Mouse (Mus musculus) limb, embryonic 11.5 days (tissue): ENCODE measurements around the gene Frem1. TPM values are rescaled to one million over a fixed set of nuclear protein-coding genes. Genes with fewer than 3 reads are reported as not detected.

Experiments
- ATAC-seq: fragments of 200-750 bp; cut with Nextera tagmentation; 2 replicates; pipeline ENCODE4 v1.8.0; 2017; ENCODE audit warnings: low read depth; ENCODE audit not compliant: insufficient number of reproducible peaks, low FRiP score, low TSS enrichment
- DNase-seq: peaks from one replicate; pipeline ENCODE4 v3.0.0-alpha.2; 2015; ENCODE audit warnings: low spot score
- H3K27ac ChIP-seq: fragments of 300-500 bp; sonication (generic); replicated peaks from 2 replicates; pipeline ENCODE4 v1.5.1; 2014; ENCODE audit warnings: low read depth, mild to moderate bottlenecking, low read length
- H3K27me3 ChIP-seq: fragments of 300-500 bp; sonication (generic); 2 replicates; pipeline ENCODE4 v1.6.1; 2014; ENCODE audit warnings: mild to moderate bottlenecking, low read length, mixed read lengths; ENCODE audit not compliant: control insufficient read depth, insufficient read depth
- H3K36me3 ChIP-seq: fragments of 300-500 bp; sonication (generic); 2 replicates; pipeline ENCODE4 v1.6.1; 2014; ENCODE audit warnings: mild to moderate bottlenecking, low read length, moderate library complexity, mixed read lengths; ENCODE audit not compliant: control insufficient read depth, insufficient read depth
- H3K4me1 ChIP-seq: fragments of 300-500 bp; sonication (generic); 2 replicates; pipeline ENCODE4 v1.6.1; 2014; ENCODE audit warnings: low read length, mixed read lengths; ENCODE audit not compliant: control insufficient read depth, insufficient read depth
- H3K4me2 ChIP-seq: fragments of 300-500 bp; sonication (generic); 2 replicates; pipeline ENCODE4 v1.6.1; 2014; ENCODE audit warnings: low read depth, mild to moderate bottlenecking, moderate library complexity; ENCODE audit not compliant: severe bottlenecking
- H3K4me3 ChIP-seq: fragments of 300-500 bp; sonication (generic); 2 replicates; pipeline ENCODE4 v1.5.1; 2014; ENCODE audit warnings: low read depth, low read length
- H3K9ac ChIP-seq: fragments of 300-500 bp; sonication (generic); 2 replicates; pipeline ENCODE4 v1.6.1; 2014; ENCODE audit warnings: mild to moderate bottlenecking, low read length
- H3K9me3 ChIP-seq: fragments of 300-500 bp; sonication (generic); 2 replicates; pipeline ENCODE4 v1.6.1; 2016; ENCODE audit warnings: low read length; ENCODE audit not compliant: control insufficient read depth
- WGBS: fragments of 180-500 bp; shearing (Covaris S2); extraction: QIAGEN DNeasy Blood & Tissue Kit; methylation state at CpG from one replicate; pipeline ENCODE4 v1.1.7; 2014; 5-methylcytosine and 5-hydroxymethylcytosine counted together
- polyA plus RNA-seq: library from polyadenylated mRNA; unstranded; fragments of >200 nt; fragmentation: Nextera tagmentation; extraction: Ambion mirVana; gene quantifications from 2 replicates; pipeline ENCODE4 v1.2.1, GENCODE M21; 2014

The Frem1 gene
- polyA plus RNA-seq = 15.1 and 18.0 TPM in 2 replicates

DNA sequence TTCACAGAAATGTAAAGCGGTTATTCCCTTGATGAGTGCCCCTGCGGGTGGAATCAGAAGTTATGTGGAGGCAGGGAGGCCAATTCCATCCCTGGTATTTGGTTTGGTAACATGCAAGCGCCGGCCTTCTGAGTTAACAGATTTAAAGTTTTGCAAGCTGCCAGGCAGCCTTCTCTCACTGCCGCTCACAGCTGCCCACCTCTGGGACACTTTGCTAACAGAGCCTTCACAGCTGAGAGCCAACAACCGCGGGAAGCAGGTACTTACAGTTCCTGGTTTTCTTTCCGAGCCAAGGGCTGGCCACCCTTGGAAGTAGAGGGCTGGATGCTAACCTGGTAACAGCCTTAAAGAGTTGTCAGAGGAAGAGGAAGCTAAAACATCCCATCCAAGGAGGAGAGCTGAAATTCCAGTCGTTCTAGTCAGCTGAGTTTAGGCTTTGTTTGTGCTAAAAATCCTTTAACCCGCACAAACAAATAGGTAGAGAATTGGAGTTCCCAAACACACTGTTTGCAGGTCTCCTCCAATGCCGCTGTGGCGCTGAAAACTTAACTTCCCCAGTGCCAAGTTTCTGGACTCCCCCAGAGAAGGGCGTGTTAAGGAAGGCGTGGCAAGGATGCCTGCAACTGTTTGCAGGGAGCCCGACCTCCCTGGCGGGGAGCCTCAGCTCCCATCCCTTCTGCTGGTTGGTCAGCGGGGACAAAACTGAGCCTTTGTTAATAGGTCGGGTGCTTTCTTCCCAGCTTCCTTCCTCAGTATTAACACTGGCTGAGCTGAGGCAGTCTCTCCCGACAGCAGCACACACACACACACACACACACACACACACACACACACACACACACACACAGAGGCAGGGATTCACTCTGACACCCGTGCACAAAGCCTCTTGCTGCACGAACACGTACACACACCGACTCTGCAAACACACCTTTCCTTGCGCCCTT is at the start of gene Frem1:
TSS of gene Frem1 (minus strand) at position 706 of the 944 bp plus-strand sequence.
- Histone ChIP-seq H3K4me3 (peak within 1 kb of the TSS; percentile 37), H3K4me2 (peak within 1 kb of the TSS; percentile 48), H3K4me1 (peaks cover 36% of the 10 kb centered on the region), H3K27ac (peak within 1 kb of the TSS; percentile 53), H3K27me3 (no peaks in the 10 kb centered on the region), H3K9ac (peak within 1 kb of the TSS; percentile 57), H3K36me3 (no peaks in the 10 kb centered on the region), H3K9me3 (no peaks in the 10 kb centered on the region)
- peak; percentile 76 for DNase-seq
- WGBS = 1% methylated on average over 24 of the region's 24 CpGs
- ATAC-seq = peak; percentile 70; the same call in 1 of the 2 replicates

DNA sequence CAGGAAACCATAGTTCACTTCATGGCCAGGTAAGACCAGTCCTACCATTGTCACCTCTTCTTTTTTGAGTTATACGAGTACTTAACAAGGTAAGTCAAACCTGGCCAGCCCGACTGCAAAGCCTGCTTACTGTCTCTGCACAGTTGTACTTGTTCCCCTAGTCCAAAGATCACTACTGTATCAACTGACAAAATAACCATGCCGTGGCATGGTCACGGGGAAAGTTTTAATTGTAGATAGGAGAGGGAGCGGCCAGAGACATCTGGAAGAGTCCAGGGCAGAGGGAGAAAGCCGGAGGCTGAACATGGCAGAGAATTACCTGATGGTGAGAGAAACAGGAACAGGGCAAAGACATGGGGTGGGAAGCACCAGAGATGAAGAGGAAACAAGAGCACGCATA is 46.9 kb upstream of the Frem1 start:
- H3K9me3 ChIP-seq = no peaks in the 10 kb centered on the region; the same call in 1 of the 2 replicates
- WGBS = 82% methylated on average over 7 of the region's 7 CpGs
- no peaks in the 10 kb centered on the region for H3K27me3 ChIP-seq
- H3K4me2 ChIP-seq = no peak overlapping the region
- H3K4me3 ChIP-seq = no peak overlapping the region
- ATAC-seq = no peak
- DNase-seq = no peak
- peaks cover 2% of the 10 kb centered on the region; the same call in 1 of the 2 replicates for H3K4me1 ChIP-seq
- no peak overlapping the region for H3K27ac ChIP-seq
- H3K9ac ChIP-seq = no peak overlapping the region
- H3K36me3 ChIP-seq = no peaks in the 10 kb centered on the region

DNA sequence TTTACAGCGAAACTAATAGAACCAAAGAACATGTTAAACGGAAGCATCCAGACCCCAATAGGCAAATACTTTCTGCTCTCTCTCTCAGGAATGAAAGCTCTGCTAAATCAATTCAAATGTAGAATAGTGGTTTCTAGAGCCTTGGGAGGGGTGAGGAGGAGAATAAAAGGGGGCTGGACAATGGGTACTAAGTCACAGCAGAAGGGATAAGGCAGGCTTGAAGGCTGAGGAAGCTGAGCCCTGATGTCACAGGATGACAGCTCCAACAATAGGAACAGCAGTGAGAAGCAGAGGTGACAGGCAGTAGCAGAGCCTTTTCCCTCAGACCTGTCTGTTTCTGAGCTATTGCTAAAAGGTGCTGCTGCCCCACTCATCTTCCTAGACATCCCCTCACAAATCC is 41.8 kb upstream of the Frem1 start:
- Histone ChIP-seq H3K9me3 (no peaks in the 10 kb centered on the region; the same call in 1 of the 2 replicates), H3K9ac (no peak overlapping the region), H3K4me1 (peaks cover 2% of the 10 kb centered on the region; the same call in 1 of the 2 replicates), H3K36me3 (no peaks in the 10 kb centered on the region), H3K4me3 (no peak overlapping the region), H3K27ac (no peak overlapping the region), H3K4me2 (no peak overlapping the region), H3K27me3 (no peaks in the 10 kb centered on the region)
- DNase-seq (no peak), ATAC-seq (no peak)
- WGBS = 80% methylated on average over 2 of the region's 2 CpGs

DNA sequence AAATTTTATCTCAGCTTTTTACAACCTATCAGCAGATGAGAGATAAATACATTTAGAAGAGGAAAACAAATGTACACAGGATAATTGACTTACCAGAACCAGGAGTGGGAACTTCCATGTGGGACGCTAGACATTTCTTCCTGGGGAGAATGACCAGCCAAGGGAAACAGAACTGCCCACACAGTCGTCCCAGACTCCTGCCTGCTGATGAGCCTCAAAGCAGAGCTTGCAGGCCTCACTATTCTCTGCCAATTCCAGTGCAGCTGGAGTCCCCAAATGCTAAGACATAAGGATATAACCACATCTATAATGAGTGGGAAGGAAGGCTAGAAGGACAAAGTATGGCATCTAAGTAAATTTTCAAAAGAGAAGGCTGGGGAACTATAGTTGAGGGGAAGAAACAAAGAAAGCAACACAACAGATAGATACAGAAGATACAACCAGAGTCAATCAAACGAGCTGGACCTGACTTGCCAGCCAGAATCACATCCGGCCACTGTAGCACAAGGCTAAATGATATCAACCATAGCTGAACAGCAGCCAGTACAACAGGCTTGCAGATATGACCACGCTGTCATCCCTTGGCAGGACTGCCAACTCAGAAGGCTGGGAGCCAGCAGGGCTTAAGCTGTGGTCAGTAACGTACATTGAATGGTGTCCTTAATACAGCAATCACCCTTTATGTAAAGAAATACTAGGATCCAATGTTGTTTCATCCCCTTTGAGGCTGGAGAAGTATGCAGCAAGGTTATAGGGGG is 38.7 kb upstream of the Frem1 start:
- no peaks in the 10 kb centered on the region for H3K27me3 ChIP-seq
- no peaks in the 10 kb centered on the region for H3K36me3 ChIP-seq
- no peak overlapping the region for H3K4me3 ChIP-seq
- H3K4me2 ChIP-seq = no peak overlapping the region
- 79% methylated on average over 6 of the region's 6 CpGs for WGBS
- H3K27ac ChIP-seq = no peak overlapping the region
- no peaks in the 10 kb centered on the region for H3K9me3 ChIP-seq
- no peaks in the 10 kb centered on the region for H3K4me1 ChIP-seq
- DNase-seq (no peak), ATAC-seq (no peak)
- H3K9ac ChIP-seq = no peak overlapping the region

DNA sequence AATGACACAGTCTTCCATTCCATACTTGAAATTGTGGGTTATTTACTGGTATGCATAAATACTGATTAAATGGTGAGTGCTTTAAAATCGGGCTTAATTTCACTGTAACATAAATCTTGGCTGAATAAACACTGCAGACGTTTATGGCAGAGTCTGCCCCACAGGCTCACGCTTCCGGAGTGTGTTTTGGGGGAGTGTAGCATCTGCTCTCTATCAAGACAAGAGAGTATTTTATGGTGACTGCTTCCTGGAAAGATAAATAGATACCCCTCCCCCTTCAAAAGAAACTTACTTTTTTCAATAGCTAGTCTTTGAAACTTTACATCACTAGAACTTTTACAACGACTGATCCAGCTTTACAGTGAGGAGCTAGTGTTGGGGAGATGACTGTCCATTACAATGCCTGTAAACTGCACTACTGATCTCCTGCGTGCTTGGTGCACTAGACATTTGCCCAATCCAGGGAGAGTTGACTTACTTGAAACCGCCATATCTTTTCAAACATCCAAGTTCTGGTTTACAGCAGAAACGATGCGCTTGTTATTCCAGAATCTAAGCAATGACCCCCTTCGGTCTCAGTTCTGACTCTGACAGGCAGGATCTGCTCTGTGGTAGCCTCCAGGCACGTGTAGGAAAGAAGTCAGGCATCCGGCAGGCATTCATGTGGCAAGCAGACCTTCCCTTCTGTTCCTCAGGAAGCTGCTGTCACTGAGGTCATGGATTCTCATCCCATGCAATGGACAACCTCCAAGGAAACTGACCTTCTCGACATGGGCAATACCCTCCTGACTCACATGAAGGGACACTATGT is 28.4 kb upstream of the Frem1 start:
- H3K36me3 ChIP-seq = no peaks in the 10 kb centered on the region
- H3K9ac ChIP-seq = no peak overlapping the region
- H3K9me3 ChIP-seq = no peaks in the 10 kb centered on the region
- H3K4me3 ChIP-seq = no peak overlapping the region
- peak overlapping the region; percentile 7; the same call in 1 of the 2 replicates for H3K4me2 ChIP-seq
- no peak overlapping the region for H3K27ac ChIP-seq
- H3K4me1 ChIP-seq = peaks cover 4% of the 10 kb centered on the region; the same call in 1 of the 2 replicates
- 8% methylated on average over 13 of the region's 13 CpGs for WGBS
- DNase-seq (no peak), ATAC-seq (no peak; the same call in 1 of the 2 replicates)
- H3K27me3 ChIP-seq = no peaks in the 10 kb centered on the region

DNA sequence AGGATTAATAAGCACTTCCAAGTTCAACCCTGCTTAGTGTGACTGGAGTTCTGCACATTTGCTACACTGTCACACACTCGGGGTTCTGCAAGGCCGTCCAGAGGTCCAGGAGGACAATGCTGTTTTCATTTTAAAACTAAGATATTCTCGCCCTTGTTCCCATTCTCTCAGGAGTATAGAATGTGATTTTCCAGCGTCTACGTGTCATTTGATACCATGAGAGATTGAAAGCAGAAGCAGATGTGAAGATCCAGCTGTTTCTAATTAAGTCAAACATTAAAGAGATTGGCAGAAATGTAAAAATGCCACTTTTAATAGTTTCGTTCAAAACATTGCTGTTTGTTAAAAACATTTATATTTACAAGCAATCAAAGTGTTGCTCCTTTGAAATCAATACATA is 12.1 kb upstream of the Frem1 start:
- no peaks in the 10 kb centered on the region for H3K27me3 ChIP-seq
- 11% methylated on average over 6 of the region's 6 CpGs for WGBS
- no peak overlapping the region for H3K27ac ChIP-seq
- H3K4me1 ChIP-seq = peaks cover 4% of the 10 kb centered on the region; the same call in 1 of the 2 replicates
- no peak overlapping the region for H3K4me2 ChIP-seq
- H3K36me3 ChIP-seq = no peaks in the 10 kb centered on the region
- DNase-seq (no peak), ATAC-seq (no peak)
- no peak overlapping the region for H3K4me3 ChIP-seq
- H3K9me3 ChIP-seq = no peaks in the 10 kb centered on the region
- no peak overlapping the region for H3K9ac ChIP-seq

DNA sequence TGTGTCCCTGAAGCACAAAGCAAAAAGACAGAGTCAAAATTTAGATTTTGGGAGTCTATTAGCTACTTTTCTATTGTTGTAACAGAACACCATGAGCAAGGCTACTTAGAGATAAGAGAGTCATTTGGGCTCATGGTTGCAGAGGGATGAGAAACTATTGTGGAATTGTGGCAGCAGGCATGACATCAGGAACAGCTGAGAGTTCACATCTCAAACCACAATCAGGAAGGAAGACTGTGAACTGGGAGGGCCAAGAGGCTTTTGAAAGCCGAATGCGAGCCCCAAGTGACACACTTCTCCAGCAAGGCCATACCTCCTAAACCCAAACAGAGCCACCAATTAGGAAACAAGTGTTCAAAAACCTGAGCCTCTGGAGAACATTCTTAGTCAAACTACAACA is 9.4 kb upstream of the Frem1 start:
- Histone ChIP-seq H3K27ac (no peak overlapping the region), H3K27me3 (no peaks in the 10 kb centered on the region), H3K9ac (no peak overlapping the region), H3K36me3 (no peaks in the 10 kb centered on the region), H3K4me2 (no peak overlapping the region), H3K9me3 (no peaks in the 10 kb centered on the region), H3K4me3 (no peak overlapping the region), H3K4me1 (peaks cover 9% of the 10 kb centered on the region; the same call in 1 of the 2 replicates)
- no peak for DNase-seq
- 91% methylated on average over 2 of the region's 2 CpGs for WGBS
- no peak for ATAC-seq

DNA sequence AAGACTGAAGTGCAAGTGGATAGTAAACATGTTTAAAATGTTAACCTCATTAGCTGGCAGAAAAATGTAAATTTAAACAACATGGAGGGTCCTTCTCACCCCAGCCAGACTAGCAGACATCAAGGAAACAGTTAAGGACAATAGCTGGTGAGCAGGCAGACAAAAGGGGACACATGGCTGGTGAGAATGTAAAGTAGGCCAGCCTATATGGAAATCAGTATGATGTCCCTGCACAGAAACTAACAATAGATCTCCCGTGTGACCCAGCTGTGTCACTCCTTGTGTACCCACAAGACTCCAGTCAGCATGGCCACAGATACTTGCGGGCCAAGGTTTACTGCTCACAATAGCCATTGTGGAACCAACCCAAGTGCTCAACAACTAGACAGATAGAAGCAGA is 6.5 kb upstream of the Frem1 start:
- Histone ChIP-seq H3K36me3 (no peaks in the 10 kb centered on the region), H3K27me3 (no peaks in the 10 kb centered on the region), H3K4me3 (no peak overlapping the region), H3K4me1 (peaks cover 7% of the 10 kb centered on the region; the same call in 1 of the 2 replicates), H3K27ac (no peak overlapping the region), H3K4me2 (no peak overlapping the region), H3K9ac (no peak overlapping the region), H3K9me3 (no peaks in the 10 kb centered on the region)
- 81% methylated on average over 2 of the region's 2 CpGs for WGBS
- no peak for ATAC-seq
- DNase-seq = peak; percentile 18
